Mouse (Mus musculus): ENCODE results near the gene Lyrm7. TPM values are rescaled to one million over a fixed set of nuclear protein-coding genes. Genes with fewer than 3 reads are reported as not detected.

Lyrm7 gene
- 6.7 TPM for polyA plus RNA-seq (2017; shearing (Covaris generic))

DNA sequence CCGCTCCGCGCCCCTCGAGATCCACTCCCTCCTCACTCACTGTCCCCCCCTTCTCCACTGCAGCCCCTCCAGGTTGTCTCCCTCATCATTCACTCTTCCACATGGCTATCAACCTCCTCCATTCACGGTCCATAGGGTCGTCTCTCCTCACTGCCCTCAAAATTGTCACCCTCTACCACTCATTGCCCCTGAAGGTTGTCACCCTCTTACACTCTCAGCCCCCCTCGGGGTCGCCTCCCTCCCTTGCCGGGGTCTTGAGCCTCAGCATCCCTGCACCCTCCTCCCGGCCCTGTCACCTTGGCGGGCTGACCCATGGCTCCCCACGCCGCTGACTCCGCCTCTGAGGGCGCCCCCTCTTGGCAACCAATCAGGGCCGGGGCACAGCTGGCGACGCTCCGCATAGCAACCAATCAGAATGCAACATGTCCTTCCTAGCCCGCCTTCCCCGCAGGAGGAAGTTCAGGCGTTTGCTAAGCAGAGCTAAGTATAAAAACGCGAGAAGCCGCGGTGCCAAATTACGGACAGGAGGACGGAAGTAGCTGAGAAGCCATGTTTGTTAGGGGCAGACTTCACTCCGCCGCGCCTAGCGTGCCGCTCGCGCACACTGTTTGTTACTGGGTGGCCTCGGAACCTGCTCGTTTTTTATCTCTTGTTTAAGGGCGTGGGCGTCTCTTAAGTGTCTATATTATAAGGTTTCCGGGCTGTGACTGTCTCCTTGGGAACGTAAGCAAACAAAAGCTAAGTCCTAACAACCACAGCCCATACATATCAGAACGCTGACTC is at the start of gene Lyrm7:
Gene Lyrm7, minus strand, starts transcription at position 661 of the 783 bp plus-strand sequence.

DNA sequence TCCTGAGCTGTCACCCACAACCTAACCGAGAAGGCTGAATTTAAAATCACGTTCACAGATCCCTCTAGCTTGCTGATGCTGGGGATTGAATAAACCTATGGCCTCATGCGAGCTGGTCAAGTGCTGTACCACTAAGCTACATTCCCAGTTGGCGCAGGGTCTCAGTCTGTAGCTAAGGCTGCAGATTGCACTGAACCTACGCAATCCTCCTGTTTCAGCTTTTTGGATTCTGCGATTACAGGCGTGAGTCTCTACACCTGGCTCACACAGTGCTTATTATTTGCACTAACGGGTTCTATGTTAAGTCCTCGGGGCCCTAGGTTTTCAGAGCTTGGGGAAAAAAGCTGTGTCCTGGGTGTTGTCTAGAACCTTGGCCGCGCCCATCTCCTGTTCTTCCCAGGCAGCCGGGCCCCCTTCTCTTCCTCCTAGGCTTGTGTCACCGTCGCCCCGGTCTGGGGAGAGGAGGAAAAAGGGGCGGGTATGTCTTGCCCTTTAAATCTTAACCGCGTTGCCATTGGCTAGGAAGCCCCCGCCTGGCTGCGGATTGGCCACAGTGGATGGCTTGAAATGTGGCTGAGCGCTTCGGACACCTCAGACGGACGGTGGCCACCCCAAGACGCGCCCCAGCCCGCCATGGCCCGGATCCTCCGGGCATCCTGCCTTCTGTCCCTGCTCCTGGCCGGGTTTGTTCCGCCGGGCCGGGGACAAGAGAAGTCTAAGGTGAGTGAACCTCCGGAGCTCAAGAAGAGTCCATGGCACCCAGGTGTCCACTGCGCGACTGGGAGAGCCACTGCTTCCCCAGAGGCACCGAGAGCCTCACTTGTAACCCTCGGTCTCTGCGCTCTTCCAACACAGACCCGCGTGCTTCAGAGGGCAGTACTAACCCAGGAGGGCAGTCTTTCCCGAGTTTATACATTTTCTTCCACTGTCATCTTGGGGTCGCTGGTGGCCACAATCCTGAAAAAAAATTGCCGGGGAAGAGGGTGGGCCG is 41.9 kb upstream of the Lyrm7 start, which contains the start of gene Gpx3:
Gene Gpx3, plus strand, starts transcription at position 121 of the 991 bp plus-strand sequence.

DNA sequence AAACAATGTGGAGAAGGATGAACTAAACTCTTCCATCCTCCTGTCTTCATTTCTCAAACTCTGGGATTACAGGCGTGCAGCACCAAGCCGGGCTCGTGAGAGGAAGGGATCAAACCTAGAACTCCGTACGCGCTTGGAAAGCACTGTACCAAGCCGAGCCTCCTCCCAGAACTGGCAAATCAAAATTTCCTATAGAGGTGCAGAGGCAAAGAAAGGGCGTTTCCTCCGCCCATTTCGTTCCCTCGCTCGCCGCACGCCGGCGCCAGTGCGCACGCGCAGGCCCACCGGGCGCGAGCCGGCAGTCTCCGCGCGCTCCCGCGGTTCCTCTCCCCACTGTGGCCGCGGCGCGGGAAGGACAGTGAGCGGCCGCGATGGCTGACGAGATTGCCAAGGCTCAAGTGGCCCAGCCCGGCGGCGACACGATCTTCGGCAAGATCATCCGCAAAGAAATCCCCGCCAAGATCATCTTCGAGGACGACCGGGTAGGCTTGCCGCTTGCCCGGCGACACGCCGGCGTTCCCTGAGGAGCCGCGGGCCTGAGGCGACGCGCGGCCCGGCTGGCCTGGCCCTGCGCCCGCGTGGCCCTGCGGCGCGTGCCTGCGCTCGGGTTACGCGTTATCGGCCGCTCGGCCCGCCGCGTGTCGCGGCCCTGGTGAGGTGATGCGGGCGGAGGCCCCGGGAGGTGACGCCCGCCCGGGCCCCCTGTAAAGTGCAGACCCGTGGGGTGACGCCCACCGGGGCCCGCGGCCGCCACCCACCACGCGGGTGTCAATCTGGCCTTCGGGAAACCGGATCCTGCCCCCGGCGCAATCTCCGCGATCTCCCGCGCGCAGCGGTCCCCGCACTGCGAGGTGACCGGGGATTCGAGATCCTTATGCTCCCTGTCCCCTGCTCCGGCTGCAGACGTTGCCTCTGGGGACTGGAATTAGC is 5.7 kb upstream of the Lyrm7 start, which contains the start of gene Hint1:
Gene Hint1, plus strand, starts transcription at position 265 of the 930 bp plus-strand sequence.

DNA sequence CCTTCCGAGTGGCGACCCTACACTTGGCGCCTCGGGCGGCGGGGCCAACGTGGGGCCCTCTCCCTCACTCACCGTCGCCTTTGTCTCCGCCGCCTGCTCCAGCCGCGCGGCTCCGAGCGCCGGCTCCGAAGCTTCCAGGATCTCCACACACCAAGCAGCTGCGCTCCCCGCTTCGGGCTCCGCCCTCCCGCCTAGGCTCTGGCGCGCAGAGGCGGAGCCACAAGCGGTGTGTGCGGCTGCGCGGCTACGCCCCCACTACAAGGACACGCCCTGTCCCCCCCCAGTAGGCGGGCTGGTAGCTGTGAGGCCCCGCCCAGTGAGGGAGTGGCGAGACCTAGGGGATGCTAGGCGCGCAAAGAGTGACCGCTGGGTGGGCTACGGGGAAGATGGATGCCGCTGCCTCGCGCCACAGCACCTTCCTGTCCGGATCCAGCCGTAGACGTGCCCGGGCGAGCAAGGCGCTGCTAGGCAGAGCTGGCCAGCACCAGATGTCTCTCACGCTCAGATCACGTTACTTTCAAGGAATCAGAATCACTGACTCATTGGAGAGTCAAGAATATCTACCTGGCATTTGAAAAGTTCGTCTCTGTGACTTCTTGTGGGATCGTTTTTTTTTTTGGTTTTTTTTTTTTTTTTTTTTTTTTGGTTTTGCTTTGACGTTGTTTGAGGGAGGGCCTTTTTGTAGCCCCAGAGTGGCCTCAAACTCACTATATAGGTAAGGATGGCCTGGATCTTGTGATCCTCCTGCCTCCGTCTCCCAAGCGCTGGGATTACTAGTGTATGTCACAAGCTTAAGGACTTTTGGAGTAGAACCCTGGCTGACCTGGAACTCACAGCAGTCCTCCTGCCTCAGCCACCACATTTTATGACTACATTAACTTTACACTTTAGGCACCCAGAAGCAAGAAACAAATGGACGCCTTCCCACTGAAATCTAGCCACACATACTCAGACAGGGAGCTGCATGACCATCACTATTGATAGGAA is 72.9 kb downstream of the Lyrm7 start, which contains the start of gene Cdc42se2:
Gene Cdc42se2, minus strand, starts transcription at position 188 of the 987 bp plus-strand sequence.

Other genes with a start within 250 kb of the Lyrm7 start
- 536 TPM for gene Cdc42se2, start 73.2 kb downstream of the Lyrm7 start, polyA plus RNA-seq (2017; shearing (Covaris generic))
- 366 TPM for gene Hint1, start 5.5 kb upstream of the Lyrm7 start, polyA plus RNA-seq (2017; shearing (Covaris generic))
- 1.5 TPM for gene Gpx3, start 41.5 kb upstream of the Lyrm7 start, polyA plus RNA-seq (2017; shearing (Covaris generic))
- gene Tnip1, start 102.0 kb upstream of the Lyrm7 start, polyA plus RNA-seq (2017; shearing (Covaris generic)): 172 TPM
- gene Anxa6, start 172.5 kb upstream of the Lyrm7 start, polyA plus RNA-seq (2017; shearing (Covaris generic)): 554 TPM
- 69.1 TPM for gene Ccdc69, start 217.2 kb upstream of the Lyrm7 start, polyA plus RNA-seq (2017; shearing (Covaris generic))
- gene Gm2a, start 237.2 kb upstream of the Lyrm7 start, polyA plus RNA-seq (2017; shearing (Covaris generic)): 104 TPM

Measured in CD4-positive, CD25-positive, alpha-beta regulatory T cell, adult 9 weeks (primary cell).